Mouse (Mus musculus) 3134 (cell line): ENCODE results near the gene Trim16.
A peak's percentile ranks its signal among the peaks of the same experiment; 100 is the strongest.

ENCODE experiments used
- DNase-seq: peaks from one replicate; pipeline ENCODE4 v3.0.0-alpha.2; 2011; ENCODE audit warnings: low spot score; ENCODE audit not compliant: insufficient read length; ENCODE audit errors: extremely low read depth

Gene Trim16

DNA sequence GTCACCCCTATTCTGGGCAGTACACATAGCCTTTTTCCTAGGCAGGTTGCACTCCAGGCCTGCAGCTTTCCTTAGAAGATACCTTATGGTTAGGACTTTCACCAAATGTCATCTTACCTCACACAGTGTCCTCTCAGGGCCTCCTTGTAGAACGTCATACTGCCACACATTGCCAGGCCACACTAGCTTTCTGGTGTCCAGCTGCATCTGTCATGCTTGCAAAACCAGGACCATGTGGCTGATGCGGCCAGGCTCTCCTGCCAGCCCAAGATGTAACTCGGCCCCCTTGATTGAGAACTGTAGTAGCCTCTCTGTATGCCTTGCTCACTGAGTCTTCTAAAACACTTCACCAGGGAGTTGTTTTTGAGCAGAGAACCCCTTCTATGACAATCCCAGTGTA is 7.9 kb downstream of the Trim16 start:
- no peak for DNase-seq

DNA sequence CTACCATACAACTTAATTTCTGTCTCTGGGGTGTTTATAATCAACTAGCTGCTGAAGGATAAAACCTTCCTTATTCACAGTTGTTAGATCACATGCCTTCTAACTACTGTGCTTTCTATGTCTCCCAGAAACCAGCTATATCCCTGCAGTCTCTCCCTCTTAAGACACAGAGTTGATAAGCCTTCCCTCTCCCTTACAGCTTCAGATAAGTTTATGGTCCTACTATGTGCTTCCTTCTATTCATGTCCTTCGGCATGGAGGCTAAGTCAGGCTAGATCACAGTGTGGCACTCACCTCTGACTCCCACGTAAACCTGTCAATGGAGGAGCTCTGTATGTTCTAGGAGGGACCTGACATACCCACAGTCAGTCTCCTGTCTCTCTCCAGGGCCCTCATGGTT is 10.4 kb downstream of the Trim16 start:
- DNase-seq, result no peak

DNA sequence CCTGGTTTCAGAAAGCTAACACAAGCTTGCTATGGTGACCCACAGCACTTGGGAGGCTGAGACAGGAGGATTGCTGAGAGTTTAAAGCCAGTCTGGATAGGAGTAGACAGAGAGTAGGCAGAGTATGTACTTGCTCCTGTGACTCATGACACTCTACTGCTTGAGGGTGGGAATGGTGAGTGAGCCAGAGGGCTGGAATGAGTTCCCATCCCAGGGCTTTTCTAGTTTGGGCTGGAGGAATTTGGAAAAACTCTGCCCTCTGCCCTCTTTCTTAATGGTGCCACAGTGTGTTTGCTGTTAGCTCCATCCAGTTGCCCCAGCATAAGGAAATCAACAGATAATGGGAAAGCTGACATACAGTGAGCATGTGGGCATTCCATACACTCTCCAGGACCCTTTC is 11.9 kb downstream of the Trim16 start:
- no peak for DNase-seq

DNA sequence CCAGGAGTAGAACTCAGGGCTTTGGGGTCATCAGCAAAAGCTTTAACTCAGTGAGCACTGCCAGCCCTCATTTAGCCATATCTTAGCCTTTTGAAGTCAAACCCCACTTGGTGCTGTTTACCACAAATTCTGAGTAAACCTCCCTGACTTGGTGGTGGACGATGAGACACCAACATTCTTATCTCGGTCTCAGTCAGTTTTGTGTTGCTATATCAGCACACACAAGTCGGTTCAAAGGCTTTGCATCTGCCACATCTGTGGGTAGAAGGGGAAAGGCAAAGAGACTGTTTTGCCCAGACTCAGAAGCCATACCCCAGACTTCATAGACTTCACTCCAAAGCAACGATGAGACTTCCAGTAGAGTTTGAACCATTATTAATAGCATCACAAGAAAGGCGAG is 24.5 kb downstream of the Trim16 start:
- DNase-seq, result no peak

DNA sequence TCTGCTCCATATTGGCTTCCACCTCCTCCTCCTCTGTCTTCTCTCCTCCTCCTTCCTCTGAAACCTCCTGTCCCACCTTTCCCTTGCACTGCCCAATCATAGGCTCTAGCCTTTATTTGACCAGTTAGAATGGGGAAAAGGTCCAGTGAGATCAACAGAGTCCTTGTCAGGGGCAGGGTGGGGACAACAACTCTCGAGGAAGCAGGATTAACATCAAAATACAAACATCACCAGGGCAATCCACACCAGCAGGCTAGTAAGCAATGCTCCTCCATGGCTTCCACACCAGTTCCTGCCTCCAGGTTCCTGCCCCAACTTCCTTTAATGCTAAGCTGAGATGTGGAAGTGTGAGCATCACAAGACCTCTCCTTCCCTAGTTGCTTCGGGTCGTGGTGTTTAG is 25.7 kb downstream of the Trim16 start:
- no peak for DNase-seq

DNA sequence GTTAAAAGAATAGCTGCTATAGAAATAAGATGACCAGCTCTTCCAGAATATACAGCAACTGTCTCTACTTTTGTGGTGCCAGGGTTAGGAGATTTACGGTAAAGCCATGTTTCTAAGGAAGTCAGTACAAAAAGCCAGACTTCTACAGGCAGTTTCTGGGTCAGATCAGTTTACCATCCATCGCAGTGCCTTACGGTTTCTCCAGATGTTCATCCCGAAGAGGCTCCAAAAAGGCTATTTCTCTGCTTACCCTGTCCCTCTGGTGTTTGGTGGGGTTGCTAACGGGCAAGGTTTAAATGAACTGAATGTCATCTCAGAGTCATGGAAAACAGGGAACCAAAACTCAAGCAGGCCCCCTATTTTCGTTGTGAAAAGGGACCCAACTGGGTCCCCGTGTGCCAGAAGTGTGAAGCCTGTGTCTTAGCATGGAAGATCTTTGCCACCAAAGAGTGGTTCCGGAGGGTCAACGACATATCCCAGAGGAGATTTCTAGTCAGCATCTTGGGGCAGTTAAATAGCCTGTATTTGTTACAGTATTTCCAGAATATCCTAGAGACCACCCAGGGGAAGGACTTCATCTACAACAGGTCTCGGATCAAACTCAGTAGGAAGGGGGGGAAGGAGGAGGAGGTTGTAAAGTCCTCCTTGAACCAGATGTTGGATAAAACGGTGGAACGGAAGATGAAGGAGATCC is 27.1 kb downstream of the Trim16 start, which contains the start of gene Fbxw10:
Gene Fbxw10 (plus strand): TSS at position 109 of the 694 bp plus-strand sequence.
- no peak for DNase-seq

DNA sequence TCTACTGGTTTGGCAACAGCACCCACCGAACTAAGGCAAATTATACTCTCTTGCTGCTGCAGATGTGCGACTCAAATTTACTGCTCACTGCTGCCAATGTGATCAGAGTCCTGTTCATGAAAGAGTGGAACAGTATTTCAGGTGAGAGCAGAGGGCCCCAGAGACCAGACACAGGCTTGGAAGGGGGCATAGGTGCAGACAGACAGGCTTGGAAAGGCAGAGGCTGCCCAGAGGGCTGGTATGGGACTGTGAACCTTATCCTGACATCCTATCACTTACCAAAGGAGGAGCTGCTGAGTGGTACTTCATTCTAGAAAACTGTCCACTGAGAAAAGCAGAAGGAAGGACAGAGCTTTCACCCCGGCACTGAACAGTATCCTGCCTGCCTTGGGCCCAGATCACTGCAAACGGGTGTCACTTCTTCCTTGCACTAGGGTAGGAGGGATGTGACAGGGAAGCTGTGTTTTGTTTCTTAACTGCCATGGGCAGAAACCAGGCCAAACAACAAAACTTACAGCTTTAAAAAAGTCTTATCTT is 27.7 kb downstream of the Trim16 start:
- DNase-seq, result no peak

DNA sequence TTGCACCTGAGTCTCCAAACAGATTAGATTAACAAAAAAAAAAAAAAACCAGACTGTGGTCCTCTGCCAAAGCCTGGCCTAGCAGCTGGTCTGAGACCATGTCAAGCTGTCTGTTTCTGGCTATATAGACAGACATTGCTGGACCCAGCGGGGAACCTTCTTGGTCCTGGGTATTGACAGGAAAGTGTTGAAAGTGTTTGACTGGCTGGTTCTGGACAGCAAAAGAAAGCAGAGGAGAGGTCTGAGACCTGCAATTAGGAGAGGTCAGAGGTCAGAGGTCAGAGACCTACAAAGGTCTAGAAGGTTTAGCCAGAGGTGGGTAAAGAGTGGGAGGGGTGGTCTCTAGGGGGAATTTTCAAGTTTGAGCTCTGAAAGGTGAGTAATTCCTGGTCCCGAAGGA is 28.3 kb downstream of the Trim16 start:
- no peak for DNase-seq

DNA sequence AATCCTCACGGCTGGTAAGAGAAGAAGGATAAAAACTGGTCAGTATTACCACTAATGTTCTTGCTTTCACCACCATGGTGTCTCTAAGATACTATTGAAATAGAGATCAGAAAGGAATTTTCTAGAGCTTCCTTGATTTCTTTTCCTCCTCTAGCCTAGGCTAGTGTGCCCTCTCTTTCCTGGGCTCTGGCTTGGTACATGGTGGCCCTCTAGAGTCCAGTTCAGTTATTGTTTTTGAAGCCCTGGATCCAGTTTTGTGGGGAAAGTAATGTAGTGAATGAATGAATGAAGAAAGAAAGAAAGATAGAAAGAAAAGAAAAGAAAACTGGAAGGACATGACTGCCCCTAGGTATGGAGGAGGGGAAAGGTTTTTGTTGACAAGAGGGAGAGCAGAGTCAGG is 31.2 kb downstream of the Trim16 start:
- no peak for DNase-seq

DNA sequence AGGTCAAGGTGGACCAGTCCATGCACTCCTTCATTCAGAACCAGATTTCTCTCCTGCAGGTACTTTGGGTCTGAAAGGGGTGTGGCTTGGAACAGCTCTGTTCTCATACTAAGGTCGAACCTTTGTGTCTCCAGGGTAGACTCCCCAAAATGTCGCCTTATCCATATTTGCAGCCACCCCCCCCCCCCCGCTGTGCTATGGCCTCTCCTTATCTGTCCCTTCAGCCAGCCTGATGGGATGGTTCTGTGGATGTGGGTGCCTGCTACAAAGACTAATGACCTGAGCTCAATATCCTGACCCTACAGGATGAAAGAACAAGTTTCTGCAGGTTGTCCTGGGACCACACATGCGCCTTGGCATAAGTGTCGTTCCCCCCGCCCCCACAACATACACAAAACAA is 33.3 kb downstream of the Trim16 start:
- DNase-seq, result no peak

DNA sequence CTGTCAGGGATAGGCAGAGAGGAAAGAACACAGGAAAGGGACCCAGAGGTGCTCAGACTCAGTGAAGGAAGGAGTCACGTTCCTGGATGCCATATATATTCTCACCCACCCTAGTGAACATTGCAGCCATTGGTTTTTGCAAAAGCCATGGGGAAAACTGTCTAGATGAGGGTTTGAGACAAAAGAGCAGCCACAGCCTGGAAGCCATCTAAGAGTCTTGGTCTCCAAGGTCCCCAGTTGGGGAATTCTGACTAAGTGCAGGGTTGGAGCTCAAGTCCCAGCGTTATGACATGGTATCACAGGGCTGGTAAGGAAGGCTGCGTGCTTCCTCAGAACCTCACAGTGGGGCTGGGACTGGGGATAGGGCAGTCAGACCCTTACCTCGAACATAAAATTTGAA is 45.5 kb downstream of the Trim16 start:
- no peak for DNase-seq

DNA sequence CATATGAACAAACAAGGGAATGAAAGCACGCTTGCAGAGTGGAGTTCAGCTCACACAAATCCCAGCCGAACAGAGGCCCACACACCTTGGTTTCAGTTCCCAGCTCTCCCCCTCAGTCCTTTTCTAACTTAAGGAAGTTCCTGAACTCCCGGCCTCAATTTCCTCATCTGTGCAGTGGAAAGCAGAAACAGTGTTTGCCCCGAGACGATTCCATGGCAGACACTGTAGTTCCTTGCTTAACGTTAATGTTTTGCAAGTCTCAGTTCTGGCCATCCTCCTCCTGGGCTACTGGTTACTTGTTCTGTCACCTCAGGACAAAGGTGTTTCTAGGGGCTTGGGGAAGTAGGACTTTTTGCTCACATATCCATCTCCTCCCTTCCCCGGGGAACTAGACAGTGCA is 46.7 kb downstream of the Trim16 start:
- DNase-seq, result no peak

DNA sequence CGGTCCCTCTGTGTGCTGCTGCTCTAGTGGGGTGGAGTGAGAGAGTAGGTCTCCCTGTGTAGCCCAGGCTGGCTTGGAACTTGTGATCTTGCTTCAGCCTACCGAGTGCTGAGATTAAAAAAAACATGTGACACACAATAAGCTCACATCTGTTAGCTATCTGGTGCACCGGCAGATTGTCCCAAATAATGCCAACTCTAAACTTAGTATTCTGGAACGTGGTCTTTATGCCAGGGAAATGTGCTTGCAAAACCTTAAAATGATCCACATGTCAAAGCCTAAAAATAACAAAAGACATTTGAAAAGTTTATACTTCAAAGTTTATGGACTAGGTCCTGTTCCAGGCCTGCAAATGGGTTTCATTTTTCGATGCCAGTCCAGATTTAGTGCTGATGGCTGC is 49.2 kb downstream of the Trim16 start:
- DNase-seq, result no peak

DNA sequence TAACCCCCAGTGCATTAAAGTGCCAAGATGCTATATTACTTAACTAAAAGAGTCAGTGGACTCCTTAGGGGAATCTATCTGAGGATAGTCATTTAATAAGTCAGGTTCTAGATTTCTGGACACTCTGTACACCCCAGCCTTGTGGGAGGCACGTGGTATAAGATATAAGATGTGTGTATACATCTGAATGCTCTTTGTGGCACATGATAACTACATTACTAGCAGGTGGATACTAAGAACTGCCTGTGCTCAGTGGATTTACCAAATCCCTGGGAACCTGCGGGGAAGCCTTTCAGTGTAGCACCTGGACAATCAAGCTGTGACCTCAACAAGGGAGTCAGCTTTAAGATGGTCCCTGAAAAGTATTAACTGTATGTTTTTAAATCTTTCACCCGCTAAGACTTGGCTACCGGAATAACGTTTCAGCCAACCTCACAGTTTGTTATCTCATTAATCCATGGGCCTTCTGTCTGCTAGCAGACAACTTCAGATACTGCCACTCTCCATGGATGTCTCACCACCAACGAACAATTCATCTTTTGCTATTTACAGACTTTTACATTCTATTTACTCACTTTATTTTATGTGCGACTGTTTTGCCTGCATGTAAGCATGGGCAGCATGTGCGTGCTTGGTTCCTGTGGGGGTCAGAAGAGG is 49.8 kb downstream of the Trim16 start:
- DNase-seq, result no peak

DNA sequence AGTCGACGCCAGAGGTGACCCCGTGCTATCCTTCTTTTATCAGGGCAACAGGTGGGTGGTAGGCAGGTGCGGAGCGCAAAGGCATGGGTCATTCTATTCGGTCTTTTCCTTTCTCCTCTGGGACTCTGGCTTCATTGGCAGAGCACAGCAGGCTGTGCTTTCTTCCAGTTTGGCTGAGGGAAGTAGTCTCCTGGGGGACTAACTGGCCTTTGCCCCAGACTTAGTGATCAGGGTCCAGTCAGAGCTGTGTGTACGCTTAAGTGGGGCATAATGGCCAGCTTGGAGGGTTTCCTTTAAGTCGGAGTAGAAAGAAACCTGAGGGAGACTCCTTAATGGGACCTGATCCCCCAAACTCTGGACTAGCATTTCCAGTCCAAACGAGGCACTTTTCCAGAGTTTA is 53.4 kb downstream of the Trim16 start:
- no peak for DNase-seq

DNA sequence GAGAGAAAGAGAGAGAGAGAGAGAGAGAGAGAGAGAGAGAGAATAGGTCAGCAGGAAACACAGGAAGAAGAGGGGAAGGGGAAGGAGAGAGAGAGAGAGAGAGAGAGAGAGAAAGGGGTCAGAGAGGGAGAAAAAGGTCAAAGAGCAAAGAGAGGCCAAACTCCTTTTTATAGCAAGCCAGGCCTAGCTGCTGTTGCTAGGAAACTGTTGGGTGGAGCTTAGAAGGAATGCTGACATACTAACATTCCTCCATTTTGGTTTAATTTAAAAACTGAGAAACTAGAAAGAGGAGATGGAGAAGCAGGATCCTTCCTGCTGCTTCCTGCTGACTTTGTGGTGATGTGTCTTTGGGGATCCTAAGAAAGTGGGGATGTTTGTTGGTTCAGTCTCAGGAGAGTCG is 55.7 kb downstream of the Trim16 start:
- no peak for DNase-seq

DNA sequence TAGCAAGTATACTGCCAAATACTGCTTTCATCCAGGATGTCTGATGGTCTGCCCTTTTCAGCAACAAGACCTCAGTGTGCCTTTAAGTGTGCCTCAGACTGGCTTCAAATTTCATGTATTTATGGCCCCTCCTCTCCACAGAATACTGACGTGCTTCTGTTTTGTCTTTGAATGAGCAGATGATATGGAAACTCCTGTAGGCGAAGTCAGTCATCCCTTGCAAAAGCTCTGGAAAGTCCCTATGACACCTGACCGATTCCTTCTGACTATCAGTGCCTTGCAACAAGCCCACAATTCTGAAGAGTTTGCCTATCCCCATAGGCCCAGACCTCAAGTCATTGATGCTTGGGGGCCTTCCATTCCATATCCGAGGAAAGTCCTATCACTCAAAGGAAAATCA is 56.4 kb downstream of the Trim16 start:
- DNase-seq, result no peak

DNA sequence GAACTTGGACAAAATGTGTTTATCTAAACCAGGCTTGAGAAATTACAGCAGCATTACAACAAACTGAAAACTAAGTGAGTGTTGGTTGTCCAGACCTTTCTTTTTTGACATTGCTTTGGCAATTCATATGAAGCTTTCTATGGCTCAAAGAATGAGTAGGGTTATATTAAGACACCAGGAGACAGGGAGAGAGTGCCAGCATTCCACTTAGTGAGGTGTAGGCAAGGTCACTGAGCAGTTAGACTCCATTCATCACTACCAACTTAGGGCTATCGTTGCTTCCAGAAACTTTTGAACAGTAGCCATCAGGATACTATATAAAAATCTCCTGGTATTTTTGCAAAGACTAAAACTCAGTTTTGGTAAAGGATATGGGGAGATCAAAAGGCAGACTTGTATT is 57.4 kb downstream of the Trim16 start:
- no peak for DNase-seq

DNA sequence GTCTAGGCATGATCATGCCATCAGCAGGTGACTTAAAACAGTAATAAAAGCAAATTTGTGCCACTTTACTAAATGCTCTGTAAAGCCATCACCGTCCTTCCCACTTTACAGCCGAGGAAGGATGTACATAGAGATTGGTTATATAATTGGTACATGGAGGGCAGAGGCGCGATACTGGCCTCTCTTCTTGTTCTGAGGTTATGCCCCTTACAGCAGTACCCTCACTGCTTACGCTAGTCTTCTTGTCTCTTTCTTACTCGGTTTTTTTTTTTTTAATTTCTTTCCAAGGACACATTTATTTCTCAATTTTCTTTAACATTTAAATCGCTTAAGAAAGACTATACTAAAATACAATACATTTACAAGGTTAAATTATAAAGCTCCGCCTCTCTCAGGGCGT is 58.7 kb downstream of the Trim16 start:
- DNase-seq, result no peak

DNA sequence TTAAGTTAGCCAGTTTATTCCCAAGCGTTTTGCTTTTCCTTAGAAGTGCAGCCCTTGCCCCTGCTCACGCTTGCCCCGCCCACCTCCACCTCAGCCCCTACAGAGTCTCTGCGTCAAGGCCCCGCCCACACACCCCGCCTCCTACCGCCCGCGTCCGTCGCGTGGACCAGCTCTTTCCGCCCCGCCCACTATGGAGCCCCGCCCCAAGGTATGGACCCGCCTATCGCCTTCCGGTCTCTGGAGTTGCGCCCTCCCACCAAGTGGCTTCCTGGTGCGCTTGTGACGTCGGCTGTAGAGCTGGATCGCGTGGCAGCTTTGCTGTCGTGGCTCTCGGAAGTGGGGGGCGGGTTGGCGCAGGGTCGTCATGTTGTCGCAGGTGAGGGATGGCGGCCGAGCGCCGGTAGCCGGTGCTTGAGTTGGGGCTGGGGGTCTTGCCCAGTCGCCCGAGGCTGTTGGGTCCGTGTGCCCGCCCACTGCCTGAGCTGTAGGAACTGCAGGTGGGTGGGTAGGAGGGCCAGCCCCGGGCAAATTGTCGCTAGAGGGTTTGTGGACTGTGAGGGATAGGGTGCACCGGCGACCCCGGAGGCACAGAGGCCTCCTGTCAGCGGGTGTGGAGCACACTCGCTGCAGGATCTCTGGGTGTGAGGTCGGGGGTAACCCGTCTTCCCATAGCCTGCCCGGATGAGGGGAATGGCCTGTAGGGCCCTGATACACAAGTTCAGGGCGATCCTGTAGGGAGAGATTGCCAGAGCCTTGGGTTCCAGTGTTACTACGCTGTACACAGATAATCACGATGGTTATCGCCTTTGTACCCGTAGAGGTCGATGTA is 59.4 kb downstream of the Trim16 start, which contains the start of gene Tvp23b:
Gene Tvp23b (plus strand): TSS at position 236 of the 829 bp plus-strand sequence.
- DNase-seq, result peak; percentile 98

DNA sequence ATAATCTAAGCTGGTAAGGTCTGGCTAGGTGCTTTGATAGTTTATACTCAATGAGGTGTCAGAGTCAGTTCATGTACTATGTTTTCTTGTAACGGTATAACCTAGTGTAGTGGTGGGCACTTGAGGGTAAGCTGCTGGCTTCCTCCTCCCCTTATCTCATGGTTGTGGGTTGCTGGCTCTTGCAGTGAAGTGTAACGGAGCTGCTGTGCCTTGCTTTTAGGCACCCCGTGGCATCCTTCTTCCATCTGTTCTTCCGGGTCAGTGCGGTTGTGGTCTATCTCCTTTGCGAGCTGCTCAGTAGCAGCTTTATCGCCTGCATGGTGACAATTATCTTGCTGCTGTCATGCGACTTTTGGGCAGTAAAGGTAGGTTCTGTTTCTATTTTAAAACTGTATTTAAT is 63.4 kb downstream of the Trim16 start:
- no peak for DNase-seq
